Mouse (Mus musculus): Measurements from ENCODE around the gene Osbpl2. TPM values are rescaled to one million over a fixed set of nuclear protein-coding genes. Genes with fewer than 3 reads are reported as not detected.

Gene Osbpl2
- polyA plus RNA-seq, 1 experiment from 2014 or later: 34.1 TPM

DNA sequence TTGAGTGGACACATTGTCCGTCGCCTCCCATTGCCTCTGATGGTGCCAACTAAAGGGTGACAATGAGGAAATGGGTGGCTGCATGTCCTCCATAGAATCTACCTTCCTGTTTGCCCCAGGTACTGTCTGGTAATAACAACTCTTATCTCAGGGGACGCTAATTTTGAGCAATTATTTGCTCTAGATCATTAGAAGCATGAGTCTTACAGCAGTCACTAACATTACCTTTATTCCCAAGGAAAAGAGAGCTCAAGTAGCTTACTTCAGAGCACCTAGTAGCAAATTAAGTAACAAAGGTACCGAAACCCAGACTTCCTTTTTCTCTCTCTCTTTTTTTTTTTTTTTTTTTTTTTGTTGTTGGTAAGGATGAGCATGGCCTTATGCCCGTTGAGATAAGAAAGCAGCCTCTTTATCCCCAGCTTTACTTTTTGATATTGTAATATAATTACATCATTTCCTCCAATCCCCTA lies 1.2 kb downstream of the Osbpl2 start:
- Histone ChIP-seq H3K4me1 (peaks cover 52% of the 10 kb centered on the region), H3K4me2 (peak overlapping the region; percentile 88), H3K9ac (peak overlapping the region; percentile 94), H3K36me3 (peaks cover 11% of the 10 kb centered on the region), H3K9me3 (no peaks in the 10 kb centered on the region), H3K27me3 (replicated peaks) (no peaks in the 10 kb centered on the region), H3K4me3 (peak overlapping the region; percentile 94), H3K27ac (replicated peaks) (peak overlapping the region; percentile 84; the same call in 1 of the 2 replicates)
- WGBS: 56% methylated on average over 5 of the region's 5 CpGs
- no peak for ATAC-seq (ENCODE audit: extremely low read depth, insufficient number of reproducible peaks, low FRiP score, low TSS enrichment)

- no peak overlapping the region for H3K4me2 ChIP-seq
- H3K4me3 ChIP-seq: no peak overlapping the region
- H3K36me3 ChIP-seq: peaks cover 11% of the 10 kb centered on the region
- WGBS: 79% methylated on average over 2 of the region's 2 CpGs
- no peaks in the 10 kb centered on the region for H3K9me3 ChIP-seq
- H3K9ac ChIP-seq: no peak overlapping the region
- peaks cover 53% of the 10 kb centered on the region for H3K4me1 ChIP-seq
- no peaks in the 10 kb centered on the region for H3K27me3 ChIP-seq (replicated peaks)
- ATAC-seq (ENCODE audit: extremely low read depth, insufficient number of reproducible peaks, low FRiP score, low TSS enrichment): no peak
- no peak overlapping the region for H3K27ac ChIP-seq (replicated peaks)
These were observed 5.1 kb downstream of the Osbpl2 start for GRCm38 (mm10) chr2:180124192-180124591.

DNA sequence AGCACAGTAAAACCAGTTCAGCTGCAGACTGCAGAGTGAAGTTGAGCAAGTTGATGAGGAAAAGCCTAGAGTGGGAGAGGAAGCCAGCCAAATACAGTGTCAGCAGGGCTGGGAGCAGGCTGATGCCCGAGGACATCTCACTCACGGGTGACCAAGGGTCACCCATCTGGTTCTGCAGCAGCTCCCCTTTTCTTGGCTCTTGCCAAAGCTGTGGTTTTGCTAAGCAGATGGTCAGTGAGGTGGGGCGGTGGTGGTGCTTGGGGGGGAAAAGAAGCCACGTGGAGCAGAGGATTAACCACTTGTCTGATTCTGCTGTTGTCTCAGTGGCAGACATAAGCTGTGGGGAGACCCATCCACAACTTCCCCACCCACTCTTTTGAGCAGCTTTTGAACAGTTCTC lies 7.1 kb downstream of the Osbpl2 start:
- 24% methylated on average over 4 of the region's 4 CpGs for WGBS
- Histone ChIP-seq H3K4me3 (no peak overlapping the region), H3K36me3 (peaks cover 11% of the 10 kb centered on the region), H3K9ac (peak overlapping the region; percentile 40), H3K4me2 (no peak overlapping the region), H3K27me3 (replicated peaks) (no peaks in the 10 kb centered on the region), H3K27ac (replicated peaks) (peak overlapping the region; percentile 36; the same call in 1 of the 2 replicates), H3K9me3 (no peaks in the 10 kb centered on the region), H3K4me1 (peaks cover 37% of the 10 kb centered on the region)
- no peak for ATAC-seq (ENCODE audit: extremely low read depth, insufficient number of reproducible peaks, low FRiP score, low TSS enrichment)

GRCm38 (mm10) chr2:180127675-180128074 lies 8.6 kb downstream of the Osbpl2 start:
- Histone ChIP-seq H3K9me3 (no peaks in the 10 kb centered on the region), H3K27ac (replicated peaks) (no peak overlapping the region), H3K27me3 (replicated peaks) (no peaks in the 10 kb centered on the region), H3K4me1 (peaks cover 38% of the 10 kb centered on the region), H3K4me2 (no peak overlapping the region), H3K36me3 (peaks cover 11% of the 10 kb centered on the region), H3K4me3 (no peak overlapping the region), H3K9ac (no peak overlapping the region)
- no peak for ATAC-seq (ENCODE audit: extremely low read depth, insufficient number of reproducible peaks, low FRiP score, low TSS enrichment)
- 46% methylated on average over 1 of the region's 1 CpGs for WGBS

GRCm38 (mm10) chr2:180133231-180133630 lies 14.1 kb downstream of the Osbpl2 start:
- Histone ChIP-seq H3K4me2 (no peak overlapping the region), H3K27me3 (replicated peaks) (no peaks in the 10 kb centered on the region), H3K27ac (replicated peaks) (peak overlapping the region; percentile 56), H3K9me3 (no peaks in the 10 kb centered on the region), H3K4me1 (peaks cover 29% of the 10 kb centered on the region), H3K36me3 (peaks cover 10% of the 10 kb centered on the region), H3K9ac (no peak overlapping the region), H3K4me3 (no peak overlapping the region)
- 56% methylated on average over 4 of the region's 4 CpGs for WGBS
- no peak for ATAC-seq (ENCODE audit: extremely low read depth, insufficient number of reproducible peaks, low FRiP score, low TSS enrichment)

- Histone ChIP-seq H3K36me3 (peaks cover 17% of the 10 kb centered on the region), H3K9me3 (no peaks in the 10 kb centered on the region), H3K27ac (replicated peaks) (peak overlapping the region; percentile 56), H3K9ac (no peak overlapping the region), H3K4me2 (no peak overlapping the region), H3K27me3 (replicated peaks) (no peaks in the 10 kb centered on the region), H3K4me3 (no peak overlapping the region), H3K4me1 (peaks cover 25% of the 10 kb centered on the region)
- 74% methylated on average over 3 of the region's 3 CpGs for WGBS
- ATAC-seq (ENCODE audit: extremely low read depth, insufficient number of reproducible peaks, low FRiP score, low TSS enrichment): no peak
These were observed 14.8 kb downstream of the Osbpl2 start for GRCm38 (mm10) chr2:180133911-180134310.

DNA sequence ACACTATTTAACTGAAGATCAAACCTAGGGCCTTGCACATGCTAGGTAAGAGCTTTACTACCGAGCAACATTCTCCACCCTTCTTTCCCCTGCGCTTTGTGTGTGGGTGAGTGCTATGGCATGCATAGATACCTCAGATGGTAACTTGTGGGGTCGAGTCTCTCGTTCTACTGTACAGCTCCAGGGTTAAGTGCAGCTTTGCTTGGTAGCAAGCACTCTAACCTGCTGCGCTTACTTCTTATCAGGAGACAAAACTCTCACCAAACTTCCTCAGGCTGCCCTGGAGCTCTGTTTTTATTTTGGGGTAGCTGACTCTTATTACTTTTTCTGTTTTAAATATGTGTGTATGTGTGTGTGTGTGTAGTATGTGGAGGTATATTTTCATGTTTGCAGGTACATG lies 16.3 kb downstream of the Osbpl2 start:
- Histone ChIP-seq H3K4me2 (no peak overlapping the region), H3K4me1 (peaks cover 25% of the 10 kb centered on the region), H3K9me3 (no peaks in the 10 kb centered on the region), H3K9ac (no peak overlapping the region), H3K27ac (replicated peaks) (0 out of 2 replicates have a peak overlapping the region, but pooled peaks have one; percentile 36), H3K36me3 (peaks cover 30% of the 10 kb centered on the region), H3K27me3 (replicated peaks) (no peaks in the 10 kb centered on the region), H3K4me3 (no peak overlapping the region)
- 54% methylated on average over 5 of the region's 5 CpGs for WGBS
- ATAC-seq (ENCODE audit: extremely low read depth, insufficient number of reproducible peaks, low FRiP score, low TSS enrichment): no peak

- no peaks in the 10 kb centered on the region for H3K27me3 ChIP-seq (replicated peaks)
- H3K4me3 ChIP-seq: no peak overlapping the region
- WGBS: 77% methylated on average over 2 of the region's 2 CpGs
- H3K9me3 ChIP-seq: no peaks in the 10 kb centered on the region
- no peak overlapping the region for H3K27ac ChIP-seq (replicated peaks)
- H3K4me2 ChIP-seq: no peak overlapping the region
- H3K9ac ChIP-seq: no peak overlapping the region
- peaks cover 11% of the 10 kb centered on the region for H3K4me1 ChIP-seq
- ATAC-seq (ENCODE audit: extremely low read depth, insufficient number of reproducible peaks, low FRiP score, low TSS enrichment): no peak
- peaks cover 84% of the 10 kb centered on the region for H3K36me3 ChIP-seq
These were observed 27.0 kb downstream of the Osbpl2 start for GRCm38 (mm10) chr2:180146091-180146490.

GRCm38 (mm10) chr2:180147379-180147778 lies 28.3 kb downstream of the Osbpl2 start:
- Histone ChIP-seq H3K4me2 (no peak overlapping the region; the same call in 1 of the 2 replicates), H3K27ac (replicated peaks) (peak overlapping the region; percentile 76), H3K36me3 (peaks cover 83% of the 10 kb centered on the region), H3K4me1 (peaks cover 11% of the 10 kb centered on the region), H3K27me3 (replicated peaks) (no peaks in the 10 kb centered on the region), H3K9me3 (no peaks in the 10 kb centered on the region), H3K9ac (peak overlapping the region; percentile 28), H3K4me3 (no peak overlapping the region)
- 55% methylated on average over 6 of the region's 6 CpGs for WGBS
- ATAC-seq (ENCODE audit: extremely low read depth, insufficient number of reproducible peaks, low FRiP score, low TSS enrichment): no peak

DNA sequence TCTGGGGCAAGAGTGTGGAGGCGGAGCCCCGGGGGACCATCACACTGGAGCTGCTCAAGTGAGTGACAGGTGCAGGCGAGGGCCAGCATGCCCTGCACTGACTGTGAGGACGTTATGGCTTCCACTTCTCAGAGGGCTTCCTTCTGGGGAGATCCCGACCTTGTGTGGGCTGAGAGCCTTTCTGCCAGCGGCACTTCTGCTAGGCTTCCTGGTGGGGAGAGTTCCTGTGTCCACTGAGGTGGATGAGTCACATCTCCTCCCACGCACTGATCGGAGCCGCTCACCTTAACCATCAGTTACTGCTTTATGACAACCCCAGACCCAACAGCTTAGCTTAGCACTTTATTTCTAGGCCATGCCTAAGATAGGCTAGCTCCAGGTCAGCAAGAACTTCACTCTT lies 29.4 kb downstream of the Osbpl2 start:
- no peaks in the 10 kb centered on the region for H3K27me3 ChIP-seq (replicated peaks)
- no peak overlapping the region for H3K4me3 ChIP-seq
- no peaks in the 10 kb centered on the region for H3K9me3 ChIP-seq
- peaks cover 11% of the 10 kb centered on the region for H3K4me1 ChIP-seq
- H3K4me2 ChIP-seq: no peak overlapping the region
- H3K36me3 ChIP-seq: peaks cover 87% of the 10 kb centered on the region
- WGBS: 76% methylated on average over 9 of the region's 9 CpGs
- ATAC-seq (ENCODE audit: extremely low read depth, insufficient number of reproducible peaks, low FRiP score, low TSS enrichment): no peak
- H3K9ac ChIP-seq: no peak overlapping the region
- no peak overlapping the region for H3K27ac ChIP-seq (replicated peaks)

- H3K27ac ChIP-seq (replicated peaks): no peak overlapping the region
- no peak overlapping the region for H3K4me2 ChIP-seq
- H3K9me3 ChIP-seq: no peaks in the 10 kb centered on the region
- 73% methylated on average over 3 of the region's 3 CpGs for WGBS
- ATAC-seq (ENCODE audit: extremely low read depth, insufficient number of reproducible peaks, low FRiP score, low TSS enrichment): no peak
- H3K4me3 ChIP-seq: no peak overlapping the region
- H3K4me1 ChIP-seq: no peaks in the 10 kb centered on the region
- no peak overlapping the region for H3K9ac ChIP-seq
- no peaks in the 10 kb centered on the region for H3K27me3 ChIP-seq (replicated peaks)
- peaks cover 87% of the 10 kb centered on the region for H3K36me3 ChIP-seq
These were observed 35.7 kb downstream of the Osbpl2 start for GRCm38 (mm10) chr2:180154796-180155195.

GRCm38 (mm10) chr2:180158627-180159026 lies 39.5 kb downstream of the Osbpl2 start:
- WGBS: 80% methylated on average over 3 of the region's 3 CpGs
- ATAC-seq (ENCODE audit: extremely low read depth, insufficient number of reproducible peaks, low FRiP score, low TSS enrichment): no peak
- H3K4me3 ChIP-seq: no peak overlapping the region

More at GRCm38 (mm10) chr2:180158627-180159026, 39.5 kb downstream of the Osbpl2 start:
- H3K9ac ChIP-seq: no peak overlapping the region
- H3K27me3 ChIP-seq (replicated peaks): no peaks in the 10 kb centered on the region
- H3K27ac ChIP-seq (replicated peaks): no peak overlapping the region
- no peaks in the 10 kb centered on the region for H3K4me1 ChIP-seq
- no peaks in the 10 kb centered on the region for H3K9me3 ChIP-seq
- H3K36me3 ChIP-seq: peaks cover 89% of the 10 kb centered on the region
- H3K4me2 ChIP-seq: no peak overlapping the region
